Mouse (Mus musculus): Measurements from ENCODE around the gene Fosl2. TPM values are rescaled to one million over a fixed set of nuclear protein-coding genes. Genes with fewer than 3 reads are reported as not detected.
A peak's percentile ranks its signal among the peaks of the same experiment; 100 is the strongest.

The Fosl2 gene
- total and polyA plus RNA-seq, 2 experiments from 2014 or later, result 0.52 to 6.4 TPM

DNA sequence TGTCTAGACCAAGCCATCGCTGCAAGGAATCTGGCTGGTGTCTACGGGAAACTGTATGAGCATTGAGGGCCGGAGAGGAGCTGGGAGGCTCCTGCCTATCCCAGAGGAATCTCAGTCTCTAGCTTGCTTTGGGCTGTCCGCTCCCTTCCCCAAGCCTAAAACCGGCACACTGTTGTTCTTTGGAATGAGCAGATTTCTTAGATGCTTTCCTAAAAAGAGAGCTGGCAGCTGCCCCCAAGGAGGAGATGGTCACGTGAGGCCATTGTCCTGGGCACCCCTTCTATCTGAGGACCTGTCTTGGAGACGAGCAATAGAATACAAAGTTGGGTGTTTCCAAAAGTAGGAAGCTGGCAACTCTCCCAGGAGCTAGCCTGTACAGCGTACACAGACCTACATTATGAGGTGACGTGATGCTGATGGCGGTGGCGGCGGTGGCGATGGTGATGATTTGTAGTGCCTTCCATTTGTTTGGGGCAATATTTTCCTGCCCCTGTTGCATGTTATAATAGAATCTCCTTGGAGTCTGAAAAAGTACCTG is 7.9 kb downstream of the Fosl2 start:
- Histone ChIP-seq H3K9ac (replicated peaks; ENCODE audit: low read length, poor library complexity, severe bottlenecking) (no peak overlapping the region), H3K9me3 (ENCODE audit: low read length) (no peaks in the 10 kb centered on the region), H3K4me2 (ENCODE audit: low read depth, low read length, poor library complexity, severe bottlenecking) (no peak overlapping the region), H3K27ac (ENCODE audit: low read depth, low read length) (no peak overlapping the region), H3K4me1 (ENCODE audit: insufficient read depth, low read length) (no peaks in the 10 kb centered on the region), H3K27me3 (ENCODE audit: insufficient read depth, low read length) (0 out of 2 replicates have a peak, but pooled peaks cover 6% of the 10 kb centered on the region), H3K4me3 (ENCODE audit: low read depth, low read length) (no peak overlapping the region), H3K36me3 (ENCODE audit: insufficient read depth, low read length) (no peaks in the 10 kb centered on the region)
- TF ChIP-seq CTCF (IDR thresholded peaks at IDR 0.05), result no peak
- WGBS, result 69% methylated on average over 13 of the region's 13 CpGs
- no peak for DNase-seq (ENCODE audit: low spot score)
- ATAC-seq (ENCODE audit: low FRiP score), result no peak

DNA sequence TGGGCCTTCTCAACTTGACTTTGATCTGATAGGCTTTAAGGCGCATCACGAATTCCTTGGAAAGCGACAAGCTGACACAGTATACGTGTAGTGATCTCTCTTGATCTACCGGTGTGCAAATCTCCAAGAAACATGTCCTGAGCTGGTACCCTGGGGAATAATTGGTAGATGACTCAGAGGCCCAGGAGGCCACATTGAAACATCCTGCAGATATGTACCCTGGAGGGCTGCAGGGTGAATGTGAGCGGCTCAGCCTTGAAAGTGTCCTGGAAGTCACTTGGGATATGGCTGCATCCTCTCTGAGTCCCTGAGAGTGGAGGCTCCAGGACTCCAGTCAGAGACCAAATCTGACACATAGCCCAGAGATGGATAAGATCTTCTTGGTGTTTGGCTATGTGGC is 10.7 kb downstream of the Fosl2 start:
- no peaks in the 10 kb centered on the region for H3K4me1 ChIP-seq (ENCODE audit: insufficient read depth, low read length)
- no peak overlapping the region for H3K27ac ChIP-seq (ENCODE audit: low read depth, low read length)
- no peak for TF ChIP-seq CTCF (IDR thresholded peaks at IDR 0.05)
- 94% methylated on average over 6 of the region's 6 CpGs for WGBS
- no peaks in the 10 kb centered on the region for H3K36me3 ChIP-seq (ENCODE audit: insufficient read depth, low read length)
- H3K4me3 ChIP-seq (ENCODE audit: low read depth, low read length), result no peak overlapping the region
- no peak overlapping the region for H3K4me2 ChIP-seq (ENCODE audit: low read depth, low read length, poor library complexity, severe bottlenecking)
- ATAC-seq (ENCODE audit: low FRiP score) (no peak), DNase-seq (ENCODE audit: low spot score) (no peak)
- no peaks in the 10 kb centered on the region for H3K9me3 ChIP-seq (ENCODE audit: low read length)
- no peak overlapping the region for H3K9ac ChIP-seq (replicated peaks; ENCODE audit: low read length, poor library complexity, severe bottlenecking)
- no peaks in the 10 kb centered on the region for H3K27me3 ChIP-seq (ENCODE audit: insufficient read depth, low read length)

DNA sequence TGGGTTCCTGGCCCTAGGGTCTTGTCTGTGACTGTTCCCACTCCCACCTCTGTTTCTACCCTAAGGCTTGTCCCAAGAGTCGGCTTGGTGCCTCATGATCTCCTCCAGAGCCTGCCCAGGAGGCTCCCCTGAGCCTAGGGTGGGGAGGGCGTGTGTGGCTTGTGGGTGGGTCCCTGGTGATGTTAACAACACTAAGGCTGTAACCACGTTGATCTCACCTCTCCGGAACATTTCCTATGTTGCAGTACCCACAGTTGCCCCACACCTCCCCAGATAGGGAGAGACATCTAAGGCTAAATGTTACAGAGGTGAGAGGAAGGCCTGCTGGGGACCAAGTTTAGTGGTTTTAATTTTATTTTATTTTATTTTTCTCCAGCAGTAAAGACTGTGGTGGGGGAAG is 13.0 kb downstream of the Fosl2 start:
- H3K4me2 ChIP-seq (ENCODE audit: low read depth, low read length, poor library complexity, severe bottlenecking), result no peak overlapping the region
- TF ChIP-seq CTCF (IDR thresholded peaks at IDR 0.05), result no peak

DNA sequence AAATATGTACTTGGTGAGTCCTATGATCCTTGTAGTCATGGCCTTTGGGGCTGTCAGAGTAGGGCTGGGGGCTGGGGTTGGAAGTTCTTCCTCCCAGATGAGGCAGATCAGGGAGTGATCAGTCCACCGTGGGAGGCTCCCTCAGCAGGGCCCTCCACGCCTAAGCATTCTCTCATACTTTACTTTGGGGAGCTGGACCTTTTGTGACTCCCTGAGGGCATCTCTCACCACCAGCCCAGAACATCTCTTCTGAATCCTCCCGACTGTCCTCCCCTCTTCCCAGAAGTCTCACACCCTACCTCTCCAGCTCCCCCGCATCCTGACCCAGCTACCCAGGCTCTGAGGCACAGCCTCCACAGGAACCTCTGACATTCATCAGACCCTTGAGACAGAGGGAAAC is 15.6 kb downstream of the Fosl2 start:
- ATAC-seq (ENCODE audit: low FRiP score), result no peak
- no peak overlapping the region for H3K27ac ChIP-seq (ENCODE audit: low read depth, low read length)
- WGBS, result 39% methylated on average over 4 of the region's 4 CpGs
- H3K9ac ChIP-seq (replicated peaks; ENCODE audit: low read length, poor library complexity, severe bottlenecking), result no peak overlapping the region
- no peak for DNase-seq (ENCODE audit: low spot score)
- 0 out of 2 replicates have a peak, but pooled peaks cover 7% of the 10 kb centered on the region for H3K4me1 ChIP-seq (ENCODE audit: insufficient read depth, low read length)
- no peaks in the 10 kb centered on the region; the same call in 1 of the 2 replicates for H3K27me3 ChIP-seq (ENCODE audit: insufficient read depth, low read length)
- no peaks in the 10 kb centered on the region for H3K9me3 ChIP-seq (ENCODE audit: low read length)
- TF ChIP-seq CTCF (IDR thresholded peaks at IDR 0.05), result no peak
- H3K4me2 ChIP-seq (ENCODE audit: low read depth, low read length, poor library complexity, severe bottlenecking), result no peak overlapping the region
- H3K36me3 ChIP-seq (ENCODE audit: insufficient read depth, low read length), result no peaks in the 10 kb centered on the region
- no peak overlapping the region for H3K4me3 ChIP-seq (ENCODE audit: low read depth, low read length)

More for the DNA sequence above, 13.0 kb downstream of the Fosl2 start:
- H3K36me3 ChIP-seq (ENCODE audit: insufficient read depth, low read length), result no peaks in the 10 kb centered on the region
- no peak overlapping the region for H3K9ac ChIP-seq (replicated peaks; ENCODE audit: low read length, poor library complexity, severe bottlenecking)
- no peaks in the 10 kb centered on the region; the same call in 1 of the 2 replicates for H3K27me3 ChIP-seq (ENCODE audit: insufficient read depth, low read length)
- H3K9me3 ChIP-seq (ENCODE audit: low read length), result no peaks in the 10 kb centered on the region
- DNase-seq (ENCODE audit: low spot score), result no peak
- no peak overlapping the region for H3K27ac ChIP-seq (ENCODE audit: low read depth, low read length)
- WGBS, result 82% methylated on average over 4 of the region's 4 CpGs
- ATAC-seq (ENCODE audit: low FRiP score), result no peak
- H3K4me1 ChIP-seq (ENCODE audit: insufficient read depth, low read length), result 0 out of 2 replicates have a peak, but pooled peaks cover 7% of the 10 kb centered on the region
- H3K4me3 ChIP-seq (ENCODE audit: low read depth, low read length), result no peak overlapping the region

DNA sequence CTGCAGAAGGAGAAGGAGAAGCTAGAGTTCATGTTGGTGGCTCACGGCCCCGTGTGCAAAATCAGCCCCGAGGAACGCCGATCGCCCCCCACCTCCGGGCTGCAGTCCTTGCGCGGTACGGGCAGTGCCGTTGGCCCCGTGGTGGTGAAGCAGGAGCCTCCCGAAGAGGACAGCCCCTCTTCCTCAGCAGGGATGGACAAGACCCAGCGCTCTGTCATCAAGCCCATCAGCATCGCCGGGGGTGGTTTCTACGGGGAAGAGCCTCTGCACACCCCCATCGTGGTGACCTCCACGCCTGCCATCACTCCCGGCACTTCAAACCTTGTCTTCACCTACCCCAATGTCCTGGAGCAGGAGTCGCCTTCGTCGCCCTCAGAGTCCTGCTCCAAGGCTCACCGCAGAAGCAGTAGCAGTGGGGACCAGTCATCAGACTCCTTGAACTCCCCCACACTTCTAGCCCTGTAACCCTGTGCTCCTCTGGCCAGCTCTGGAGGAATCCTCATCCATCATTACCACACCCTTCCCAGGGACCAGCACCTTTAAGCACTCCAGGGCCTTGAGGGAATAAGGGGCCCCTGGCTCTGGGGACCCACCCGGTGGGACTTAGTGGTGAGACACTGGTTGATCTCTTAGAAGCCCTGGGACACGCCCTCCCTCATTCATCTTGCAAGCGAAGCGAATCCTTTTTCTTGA is 17.3 kb downstream of the Fosl2 start:
- H3K4me1 ChIP-seq (ENCODE audit: insufficient read depth, low read length), result 0 out of 2 replicates have a peak, but pooled peaks cover 7% of the 10 kb centered on the region
- no peak overlapping the region for H3K27ac ChIP-seq (ENCODE audit: low read depth, low read length)
- 60% methylated on average over 28 of the region's 28 CpGs for WGBS
- no peak for DNase-seq (ENCODE audit: low spot score)
- H3K36me3 ChIP-seq (ENCODE audit: insufficient read depth, low read length), result no peaks in the 10 kb centered on the region
- H3K27me3 ChIP-seq (ENCODE audit: insufficient read depth, low read length), result no peaks in the 10 kb centered on the region; the same call in 1 of the 2 replicates
- H3K9me3 ChIP-seq (ENCODE audit: low read length), result no peaks in the 10 kb centered on the region
- no peak for ATAC-seq (ENCODE audit: low FRiP score)
- H3K4me3 ChIP-seq (ENCODE audit: low read depth, low read length), result peak overlapping the region; percentile 12; the same call in 1 of the 2 replicates
- TF ChIP-seq CTCF (IDR thresholded peaks at IDR 0.05), result no peak
- peak overlapping the region; percentile 35 for H3K4me2 ChIP-seq (ENCODE audit: low read depth, low read length, poor library complexity, severe bottlenecking)
- no peak overlapping the region for H3K9ac ChIP-seq (replicated peaks; ENCODE audit: low read length, poor library complexity, severe bottlenecking)

DNA sequence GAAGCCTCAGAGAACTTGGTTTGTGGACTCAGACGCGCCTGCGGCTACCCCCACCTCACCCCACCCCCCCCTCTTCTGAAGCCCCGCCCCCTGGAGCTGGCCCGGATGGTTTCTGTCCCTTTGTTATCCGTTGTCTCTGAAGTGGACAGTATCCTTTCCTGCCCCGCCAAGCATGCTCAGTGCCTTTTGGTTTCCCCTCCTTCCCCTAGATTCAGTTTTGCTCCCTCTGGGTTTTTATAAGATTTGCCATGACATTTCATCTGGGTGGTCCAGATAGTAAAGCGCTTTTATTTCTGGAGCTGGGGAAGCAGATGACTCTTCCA is 17.8 kb downstream of the Fosl2 start:
- no peaks in the 10 kb centered on the region for H3K9me3 ChIP-seq (ENCODE audit: low read length)
- peak overlapping the region; percentile 12; the same call in 1 of the 2 replicates for H3K4me3 ChIP-seq (ENCODE audit: low read depth, low read length)
- no peak overlapping the region for H3K9ac ChIP-seq (replicated peaks; ENCODE audit: low read length, poor library complexity, severe bottlenecking)
- 24% methylated on average over 8 of the region's 8 CpGs for WGBS
- TF ChIP-seq CTCF (IDR thresholded peaks at IDR 0.05), result no peak
- H3K27ac ChIP-seq (ENCODE audit: low read depth, low read length), result no peak overlapping the region
- 0 out of 2 replicates have a peak, but pooled peaks cover 7% of the 10 kb centered on the region for H3K4me1 ChIP-seq (ENCODE audit: insufficient read depth, low read length)
- ATAC-seq (ENCODE audit: low FRiP score) (no peak), DNase-seq (ENCODE audit: low spot score) (no peak)
- no peaks in the 10 kb centered on the region for H3K36me3 ChIP-seq (ENCODE audit: insufficient read depth, low read length)
- H3K27me3 ChIP-seq (ENCODE audit: insufficient read depth, low read length), result no peaks in the 10 kb centered on the region; the same call in 1 of the 2 replicates
- H3K4me2 ChIP-seq (ENCODE audit: low read depth, low read length, poor library complexity, severe bottlenecking), result peak overlapping the region; percentile 35
